Mouse (Mus musculus) midbrain, embryonic 11.5 days (tissue): ENCODE data around the gene Rdh8. TPM values are rescaled to one million over a fixed set of nuclear protein-coding genes. Genes with fewer than 3 reads are reported as not detected.

ENCODE experiments used
- ATAC-seq: fragments of 200-750 bp; cut with Nextera tagmentation; 2 replicates; pipeline ENCODE4 v1.8.0; 2017; ENCODE audit warnings: moderate TSS enrichment, moderate library complexity; ENCODE audit not compliant: low FRiP score
- DNase-seq: peaks from one replicate; pipeline ENCODE4 v3.0.0; 2015; ENCODE audit warnings: low spot score; ENCODE audit errors: missing footprints
- H3K27ac ChIP-seq: fragments of 300-500 bp; sonication (generic); 2 replicates; pipeline ENCODE4 v1.5.1; 2014; ENCODE audit warnings: low read depth, low read length
- H3K27me3 ChIP-seq: fragments of 300-500 bp; sonication (generic); 2 replicates; pipeline ENCODE4 v1.6.1; 2014; ENCODE audit warnings: mild to moderate bottlenecking, low read length, moderate library complexity, mixed read lengths; ENCODE audit not compliant: control insufficient read depth, insufficient read depth
- H3K36me3 ChIP-seq: fragments of 300-500 bp; sonication (generic); 2 replicates; pipeline ENCODE4 v1.6.1; 2014; ENCODE audit warnings: mild to moderate bottlenecking, low read length, moderate library complexity, mixed read lengths; ENCODE audit not compliant: control insufficient read depth, insufficient read depth
- H3K4me1 ChIP-seq: fragments of 300-500 bp; sonication (generic); 2 replicates; pipeline ENCODE4 v1.6.1; 2014; ENCODE audit warnings: low read length; ENCODE audit not compliant: control insufficient read depth, insufficient read depth
- H3K4me2 ChIP-seq: fragments of 300-500 bp; sonication (generic); 2 replicates; pipeline ENCODE4 v1.6.1; 2014; ENCODE audit warnings: mild to moderate bottlenecking, moderate library complexity
- H3K4me3 ChIP-seq: fragments of 300-500 bp; sonication (generic); 2 replicates; pipeline ENCODE4 v1.5.1; 2014; ENCODE audit warnings: low read depth, low read length
- H3K9ac ChIP-seq: fragments of 300-500 bp; sonication (generic); 2 replicates; pipeline ENCODE4 v1.6.1; 2014; ENCODE audit warnings: low read length
- H3K9me3 ChIP-seq: fragments of 300-500 bp; sonication (generic); 2 replicates; pipeline ENCODE4 v1.6.1; 2016; ENCODE audit warnings: low read length; ENCODE audit not compliant: control insufficient read depth
- WGBS: fragments of 180-500 bp; shearing (Covaris S2); extraction: QIAGEN DNeasy Blood & Tissue Kit; methylation state at CpG from one replicate; pipeline ENCODE4 v1.1.7; 2014; 5-methylcytosine and 5-hydroxymethylcytosine counted together
- polyA plus RNA-seq: library from polyadenylated mRNA; unstranded; fragments of >200 nt; fragmentation: Nextera tagmentation; extraction: Ambion mirVana; gene quantifications from 2 replicates; pipeline ENCODE4 v1.2.1, GENCODE M21; 2014

Gene Rdh8
- polyA plus RNA-seq, 1 experiment from 2014 or later = not detected

DNA sequence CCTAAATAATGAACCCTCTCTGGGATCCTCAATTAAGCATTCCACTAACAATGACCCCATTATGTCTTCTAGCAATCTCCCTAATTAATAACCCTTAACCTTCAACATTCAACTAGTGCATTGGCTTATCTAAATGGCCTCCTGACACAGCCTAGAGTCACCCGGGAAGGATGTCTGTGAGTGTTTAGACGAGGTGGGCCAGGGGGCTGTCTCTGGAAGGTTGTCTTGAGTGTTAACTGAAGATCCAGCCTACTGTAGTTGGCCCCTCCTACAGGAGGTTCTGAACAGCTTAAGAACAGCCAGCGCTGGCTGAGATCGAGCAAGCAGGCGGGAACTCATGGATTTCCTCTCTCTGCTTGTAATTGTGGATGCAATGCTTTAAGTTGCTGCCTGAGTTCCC, 12.6 kb upstream of the Rdh8 start:
- Histone ChIP-seq H3K9ac (no peak overlapping the region), H3K27me3 (no peaks in the 10 kb centered on the region), H3K4me1 (no peaks in the 10 kb centered on the region), H3K4me2 (no peak overlapping the region), H3K36me3 (no peaks in the 10 kb centered on the region), H3K27ac (no peak overlapping the region), H3K4me3 (no peak overlapping the region), H3K9me3 (peaks cover 3% of the 10 kb centered on the region; the same call in 1 of the 2 replicates)
- 75% methylated on average over 5 of the region's 5 CpGs for WGBS
- ATAC-seq (no peak), DNase-seq (peak; percentile 60)

DNA sequence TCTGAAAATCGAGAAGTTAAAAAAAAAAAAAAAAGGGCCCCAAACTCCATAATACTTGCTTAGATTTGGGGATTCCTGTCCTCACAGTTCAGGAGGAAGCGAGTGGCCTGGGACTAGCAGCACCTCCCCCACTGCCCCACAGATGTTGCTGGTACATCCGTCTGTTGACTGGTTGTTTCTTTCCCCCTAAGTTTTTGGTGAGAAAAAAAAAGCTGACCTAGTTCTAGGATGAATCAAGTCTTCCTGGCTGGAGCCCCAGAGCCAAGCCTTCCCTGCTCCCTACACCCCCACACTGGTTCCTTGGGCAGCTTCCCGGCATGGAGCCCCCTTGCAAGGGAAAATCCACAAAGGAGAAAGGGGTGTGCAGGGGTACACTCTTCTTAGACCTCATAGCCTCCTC, 8.0 kb upstream of the Rdh8 start:
- Histone ChIP-seq H3K27me3 (no peaks in the 10 kb centered on the region; the same call in 1 of the 2 replicates), H3K4me2 (no peak overlapping the region), H3K4me3 (no peak overlapping the region), H3K27ac (no peak overlapping the region), H3K9ac (no peak overlapping the region), H3K36me3 (no peaks in the 10 kb centered on the region), H3K9me3 (no peaks in the 10 kb centered on the region), H3K4me1 (peaks cover 8% of the 10 kb centered on the region)
- ATAC-seq (no peak), DNase-seq (peak; percentile 70)
- WGBS = 55% methylated on average over 4 of the region's 4 CpGs

DNA sequence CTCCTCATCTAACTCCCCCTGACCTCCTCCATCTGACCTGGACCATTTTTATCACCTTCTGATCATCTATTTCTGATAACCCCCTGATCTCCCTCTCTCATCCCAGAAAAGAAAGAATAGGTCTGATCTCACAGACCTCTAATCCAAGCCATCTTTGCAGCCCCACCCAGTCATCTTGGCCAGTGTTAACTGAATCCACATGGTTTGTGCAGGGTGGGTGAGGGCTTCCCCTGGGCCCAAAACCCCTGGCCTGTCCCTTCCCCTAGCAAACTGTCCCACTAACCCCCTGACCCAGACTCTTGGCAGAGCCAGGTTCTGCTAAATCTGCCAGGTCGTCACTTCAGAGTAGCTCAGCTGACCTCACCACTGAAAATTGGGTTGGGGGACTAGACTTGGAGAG, 7.5 kb upstream of the Rdh8 start:
- no peaks in the 10 kb centered on the region; the same call in 1 of the 2 replicates for H3K27me3 ChIP-seq

DNA sequence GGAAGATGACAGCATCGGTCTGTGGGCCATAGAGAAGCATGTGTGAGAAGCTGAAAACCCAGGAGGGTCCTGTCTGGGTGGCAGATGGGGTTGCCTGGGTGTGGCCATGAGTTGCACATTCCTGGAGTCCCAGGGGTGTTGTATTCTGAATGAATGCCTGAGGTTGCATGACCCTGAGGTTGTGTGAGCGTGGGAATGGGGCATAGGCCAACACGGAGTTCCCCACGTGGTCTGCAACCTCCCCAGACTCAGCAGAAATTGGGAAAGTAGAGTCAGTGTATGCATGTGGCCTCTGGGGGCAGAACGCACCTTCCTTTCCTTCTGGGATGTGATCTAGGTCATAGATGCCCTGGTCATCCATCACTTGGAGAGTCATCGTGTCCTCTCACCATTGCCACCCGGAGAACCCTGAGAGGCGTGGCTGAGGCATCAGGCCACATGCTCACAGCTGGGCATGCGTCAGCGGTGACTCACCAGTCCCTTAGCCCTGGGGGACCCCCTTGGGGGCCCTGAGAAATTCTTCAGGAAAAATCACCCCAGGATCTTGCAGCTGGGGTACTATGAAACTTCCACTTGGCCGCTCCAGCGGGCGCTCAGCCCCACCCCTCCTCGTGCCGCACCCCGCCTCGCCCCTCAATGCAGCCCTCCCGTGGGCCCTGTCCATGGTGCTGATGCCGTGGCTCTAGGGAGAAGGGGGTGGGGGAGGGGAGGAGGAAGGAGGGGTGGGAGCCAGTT, 5.6 kb upstream of the Rdh8 start:
- DNase-seq = peak; percentile 92
- Histone ChIP-seq H3K9me3 (no peaks in the 10 kb centered on the region), H3K27me3 (no peaks in the 10 kb centered on the region; the same call in 1 of the 2 replicates), H3K4me1 (peaks cover 8% of the 10 kb centered on the region), H3K36me3 (no peaks in the 10 kb centered on the region), H3K4me3 (no peak overlapping the region), H3K27ac (no peak overlapping the region), H3K9ac (no peak overlapping the region), H3K4me2 (no peak overlapping the region)
- ATAC-seq = peak; percentile 12; the same call in 1 of the 2 replicates
- 18% methylated on average over 19 of the region's 19 CpGs for WGBS

More for the DNA sequence above, 7.5 kb upstream of the Rdh8 start:
- peaks cover 8% of the 10 kb centered on the region for H3K4me1 ChIP-seq
- no peak overlapping the region for H3K4me2 ChIP-seq
- WGBS = 65% methylated on average over 1 of the region's 1 CpGs
- no peak overlapping the region for H3K9ac ChIP-seq
- no peaks in the 10 kb centered on the region for H3K36me3 ChIP-seq
- ATAC-seq = no peak
- H3K4me3 ChIP-seq = no peak overlapping the region
- DNase-seq = no peak
- no peak overlapping the region for H3K27ac ChIP-seq
- no peaks in the 10 kb centered on the region for H3K9me3 ChIP-seq

DNA sequence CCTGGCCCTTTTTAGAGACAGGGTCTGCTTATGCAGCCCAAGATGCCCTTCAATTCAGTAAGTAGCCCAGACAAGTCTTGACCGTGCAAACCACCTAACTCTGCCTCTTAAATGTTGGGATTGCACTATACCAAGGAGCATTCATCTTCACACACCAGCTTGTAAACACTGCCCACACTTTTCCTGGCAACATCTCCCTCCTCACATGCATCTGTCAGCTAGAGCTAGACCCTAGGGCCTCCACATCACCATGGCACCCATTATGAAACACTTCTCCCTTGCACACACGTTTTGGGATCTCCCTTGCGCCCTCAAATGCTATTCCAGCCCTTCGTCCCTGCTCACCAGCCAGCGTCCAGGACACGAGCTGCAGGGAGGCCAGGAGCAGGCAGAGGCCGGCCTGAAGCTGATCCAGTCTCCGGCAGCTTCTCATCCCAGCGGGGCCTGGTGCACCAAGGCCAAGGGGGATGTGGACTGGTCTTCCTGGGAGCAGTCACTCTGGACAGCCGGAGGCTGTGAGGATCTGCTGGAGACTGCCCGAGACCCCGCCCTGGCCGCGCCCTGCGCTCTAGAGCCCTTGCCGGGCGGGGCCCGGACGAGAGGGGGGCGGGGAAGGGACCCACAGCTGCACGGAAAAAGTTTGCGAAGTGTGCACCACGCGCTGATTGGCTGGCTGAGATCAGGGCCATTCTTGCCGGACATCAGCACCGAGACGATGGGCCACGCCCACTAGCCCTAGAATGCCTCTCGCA, 3.6 kb upstream of the Rdh8 start, which contains the start of gene Col5a3:
Col5a3 (minus strand) TSS at position 547 of the 752 bp plus-strand sequence.
- peak; percentile 88 for DNase-seq
- Histone ChIP-seq H3K4me1 (peaks cover 8% of the 10 kb centered on the region), H3K27me3 (no peaks in the 10 kb centered on the region; the same call in 1 of the 2 replicates), H3K36me3 (no peaks in the 10 kb centered on the region), H3K27ac (no peak within 1 kb of the TSS), H3K9me3 (no peaks in the 10 kb centered on the region), H3K4me3 (peak within 1 kb of the TSS; percentile 22), H3K9ac (peak within 1 kb of the TSS; percentile 26; the same call in 1 of the 2 replicates), H3K4me2 (peak within 1 kb of the TSS; percentile 50)
- ATAC-seq = peak; percentile 86
- 5% methylated on average over 29 of the region's 29 CpGs for WGBS

DNA sequence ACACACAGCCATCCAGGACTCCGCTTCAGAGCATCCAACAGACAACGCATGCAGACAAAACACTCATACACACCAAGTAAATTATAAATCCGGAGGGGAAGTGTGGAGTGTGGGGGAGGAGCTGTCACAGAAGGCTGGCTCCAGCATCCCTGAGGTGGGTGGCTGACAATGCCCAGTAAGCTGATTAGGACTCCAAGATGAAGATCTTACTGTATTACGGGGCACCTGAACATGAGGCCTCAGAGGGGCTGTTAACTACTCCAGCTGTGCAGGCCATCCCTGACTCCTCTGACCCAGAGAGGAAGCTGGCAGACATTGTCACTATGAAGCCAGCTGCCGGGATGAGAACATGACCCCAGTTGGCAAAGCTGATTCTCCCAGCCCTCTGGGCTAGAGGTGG, 1.7 kb downstream of the Rdh8 start:
- H3K27ac ChIP-seq = no peak overlapping the region
- H3K9me3 ChIP-seq = no peaks in the 10 kb centered on the region
- 77% methylated on average over 5 of the region's 5 CpGs for WGBS
- peaks cover 1% of the 10 kb centered on the region for H3K4me1 ChIP-seq
- H3K4me2 ChIP-seq = no peak overlapping the region
- no peak overlapping the region for H3K9ac ChIP-seq
- no peak for ATAC-seq
- H3K36me3 ChIP-seq = no peaks in the 10 kb centered on the region
- no peaks in the 10 kb centered on the region for H3K27me3 ChIP-seq
- no peak overlapping the region for H3K4me3 ChIP-seq
- DNase-seq = peak; percentile 12

DNA sequence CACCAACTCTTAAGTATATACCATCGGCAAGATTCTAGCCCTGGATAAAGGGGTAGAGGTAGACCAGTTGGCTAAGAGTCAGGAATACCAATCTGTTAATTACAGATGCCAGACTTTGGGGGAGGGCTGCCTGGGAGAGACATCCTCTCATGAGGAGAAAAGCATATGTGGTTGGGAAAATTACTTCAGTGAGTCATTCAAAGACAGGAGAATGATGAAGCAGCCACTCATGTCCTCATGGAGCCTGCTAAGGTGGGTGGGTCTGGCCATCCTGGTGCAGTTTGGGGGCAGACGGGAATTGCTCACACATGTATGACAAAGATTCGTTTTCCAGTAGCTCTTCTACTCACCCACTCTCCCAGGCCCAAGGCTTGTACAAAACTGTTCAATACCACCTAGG, 4.5 kb downstream of the Rdh8 start:
- H3K27ac ChIP-seq = no peak overlapping the region
- no peaks in the 10 kb centered on the region for H3K27me3 ChIP-seq
- WGBS = 80% methylated on average over 3 of the region's 3 CpGs
- H3K36me3 ChIP-seq = no peaks in the 10 kb centered on the region
- H3K9ac ChIP-seq = no peak overlapping the region
- no peak for ATAC-seq
- H3K9me3 ChIP-seq = no peaks in the 10 kb centered on the region
- no peak for DNase-seq
- no peaks in the 10 kb centered on the region for H3K4me1 ChIP-seq
- no peak overlapping the region for H3K4me2 ChIP-seq
- no peak overlapping the region for H3K4me3 ChIP-seq

- H3K27ac ChIP-seq = no peak overlapping the region
- H3K36me3 ChIP-seq = no peaks in the 10 kb centered on the region
- DNase-seq = peak; percentile 73
- no peaks in the 10 kb centered on the region for H3K9me3 ChIP-seq
- no peaks in the 10 kb centered on the region for H3K27me3 ChIP-seq
- ATAC-seq = no peak
- no peak overlapping the region for H3K4me3 ChIP-seq
- no peak overlapping the region for H3K9ac ChIP-seq
- no peaks in the 10 kb centered on the region for H3K4me1 ChIP-seq
- no peak overlapping the region for H3K4me2 ChIP-seq
- 71% methylated on average over 5 of the region's 5 CpGs for WGBS
Measured at GRCm38 (mm10) chr9:20825781-20826180, 7.5 kb downstream of the Rdh8 start.

DNA sequence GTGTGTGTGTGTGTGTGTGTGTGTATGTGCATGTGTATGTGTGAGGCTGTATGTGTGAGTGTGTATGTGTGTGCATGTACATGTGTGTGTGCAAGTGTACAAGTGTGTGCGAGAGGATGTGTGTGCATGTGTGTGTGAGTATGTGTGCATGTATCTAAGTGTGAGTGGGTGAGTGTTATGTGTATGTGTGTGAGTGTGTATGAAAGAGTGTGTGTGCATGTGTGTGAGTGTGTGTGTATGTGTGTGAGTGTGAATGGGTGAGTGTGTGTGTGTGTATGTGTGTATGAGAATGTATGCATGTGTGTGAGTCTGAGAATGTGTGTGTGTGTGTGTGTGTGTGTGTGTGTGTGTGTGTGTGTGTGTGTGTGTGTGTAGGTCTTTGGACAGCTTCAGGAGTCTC, 9.8 kb downstream of the Rdh8 start:
- 91% methylated on average over 1 of the region's 1 CpGs for WGBS
- Histone ChIP-seq H3K9ac (no peak overlapping the region), H3K27ac (no peak overlapping the region), H3K36me3 (no peaks in the 10 kb centered on the region), H3K4me2 (no peak overlapping the region), H3K4me1 (no peaks in the 10 kb centered on the region), H3K9me3 (no peaks in the 10 kb centered on the region), H3K27me3 (no peaks in the 10 kb centered on the region), H3K4me3 (no peak overlapping the region)
- ATAC-seq (no peak), DNase-seq (peak; percentile 10)
